In genomic region chr1:46625914-46626313, GRCm38 (mm10) we compare ENCODE assay signal across 8 mouse cellular contexts.
DNase-seq lines count a peak whose midpoint lies in the region; ATAC-seq and TF ChIP-seq lines count a peak whose summit lies in the region.
"Not testable (repeated sequence)": the region's sequence is repeated elsewhere in the genome, so short reads cannot be mapped to it uniquely, and the experiment has no call there.

No protein-coding gene starts in this region.

- intact Hi-C loops in left cerebral cortex, adult 2 months (cut with DNase I); left cerebral cortex, postnatal 25 days (cut with DNase I): not testable (repeated sequence)

- DNase-seq in frontal cortex, postnatal 36 days (ENCODE audit: low spot score in 2 of 2), result peak; percentile 26 to 33
- peak; percentile 2 for DNase-seq in left cerebral cortex, adult 11 months (ENCODE audit: low spot score)
- peak; percentile 11 to 14 for DNase-seq in left cerebral cortex, adult 2 months (ENCODE audit: extremely low spot score in 1 of 2, low spot score in 2 of 2)
- DNase-seq in left cerebral cortex, adult 9 months (ENCODE audit: low spot score in 2 of 2), result peak; percentile 6 to 30
- peak; percentile 24 to 60 for DNase-seq in left cerebral cortex, postnatal 25 days (ENCODE audit: low spot score in 2 of 2)
- peak; percentile 32 to 49 for DNase-seq in right cerebral cortex, adult 2 months (ENCODE audit: low spot score in 2 of 2)
- peak; percentile 20 to 23 for DNase-seq in right cerebral cortex, postnatal 36 days (ENCODE audit: low spot score in 2 of 2)

- not testable (repeated sequence) for H3K4me3 ChIP-seq in left cerebral cortex, adult 2 months

- ATAC-seq in frontal cortex, adult (ENCODE audit: low TSS enrichment), result peak; percentile 100

- not testable (repeated sequence) for TF ChIP-seq CTCF in left cerebral cortex, adult 2 months (IDR thresholded peaks at IDR 0.05)

- H3K27ac ChIP-seq in left cerebral cortex, adult 2 months, result not testable (repeated sequence)
